Mouse (Mus musculus): Measurements from ENCODE around the gene Tedc2.

The Tedc2 gene

DNA sequence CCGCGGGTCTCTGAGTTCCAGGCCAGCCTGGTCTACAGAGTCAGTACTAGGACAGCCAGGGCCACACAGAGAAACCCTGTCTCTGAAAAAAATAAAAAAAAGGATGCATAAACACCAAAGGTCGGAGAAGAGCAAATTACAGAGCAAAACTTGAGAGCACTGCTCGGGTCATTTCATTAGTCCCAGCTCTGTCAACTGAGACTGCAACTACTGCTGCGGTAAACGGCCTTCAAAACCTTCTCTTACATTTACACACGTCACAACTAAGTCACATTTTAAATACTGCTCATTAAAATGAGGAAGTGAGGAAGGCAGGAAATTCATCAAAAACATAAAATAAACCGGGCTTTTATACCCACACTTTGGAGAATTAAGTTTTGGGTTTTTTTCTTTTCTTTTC is 27.8 kb downstream of the Tedc2 start:
- no peak for DNase-seq

DNA sequence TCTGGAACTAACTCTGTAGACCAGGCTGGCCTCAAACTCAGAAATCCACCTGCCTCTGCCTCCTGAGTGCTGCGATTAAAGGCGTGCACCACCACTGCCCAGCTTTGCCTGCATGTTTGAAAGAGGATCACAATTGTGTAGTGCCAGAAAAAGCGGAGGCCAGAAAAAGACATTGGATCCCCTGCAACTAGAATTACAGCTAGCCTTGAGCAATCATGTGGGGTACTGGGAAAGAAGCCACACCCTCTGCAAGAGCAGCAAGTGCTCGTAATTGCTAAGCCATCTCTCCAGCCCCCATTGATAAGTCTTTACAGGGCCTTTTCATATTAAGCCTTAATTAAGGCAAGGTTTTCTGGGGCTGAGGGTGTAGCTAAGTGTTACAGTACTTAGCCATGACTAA is 29.2 kb downstream of the Tedc2 start:
- DNase-seq, result no peak

GRCm38 (mm10) chr17:24190934-24191333 is 29.7 kb downstream of the Tedc2 start:
- no peak for DNase-seq

DNA sequence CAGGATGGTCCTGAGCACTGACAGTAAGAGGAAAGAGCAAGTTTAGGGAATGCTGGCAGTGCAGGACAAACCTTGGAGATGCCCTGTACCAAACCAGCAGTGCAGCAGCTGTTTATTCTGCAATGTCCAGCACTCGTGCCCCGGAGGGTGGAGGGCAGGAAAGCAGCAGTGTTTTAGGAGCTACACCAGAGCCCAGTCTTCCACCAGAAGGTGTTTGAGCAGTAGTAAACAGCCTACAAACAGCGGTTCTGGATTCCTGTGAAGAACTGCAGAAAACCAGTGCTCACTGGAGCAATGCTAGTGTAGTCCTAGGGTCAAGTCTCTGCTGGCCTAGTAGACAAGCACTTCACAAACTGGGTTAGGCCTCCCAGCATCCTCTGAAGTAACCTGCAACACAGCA is 46.4 kb downstream of the Tedc2 start:
- no peak for DNase-seq

GRCm38 (mm10) chr17:24173423-24173822 is 47.2 kb downstream of the Tedc2 start:
- peak; percentile 78 for DNase-seq

GRCm38 (mm10) chr17:24171738-24172137 is 48.9 kb downstream of the Tedc2 start:
- no peak for DNase-seq

- DNase-seq, result no peak
Measured at GRCm38 (mm10) chr17:24170729-24171128, 49.9 kb downstream of the Tedc2 start.

GRCm38 (mm10) chr17:24170125-24170524 is 50.5 kb downstream of the Tedc2 start:
- no peak for DNase-seq

- DNase-seq, result peak; percentile 96
Measured at GRCm38 (mm10) chr17:24169317-24170065, 51.2 kb downstream of the Tedc2 start, which contains the start of gene Atp6v0c. Gene Atp6v0c (minus strand): TSS chr17:24169702.

GRCm38 (mm10) chr17:24168590-24169277 is 51.9 kb downstream of the Tedc2 start:
- DNase-seq, result peak; percentile 64

- DNase-seq, result no peak
Measured at GRCm38 (mm10) chr17:24167891-24168505, 52.7 kb downstream of the Tedc2 start.

DNA sequence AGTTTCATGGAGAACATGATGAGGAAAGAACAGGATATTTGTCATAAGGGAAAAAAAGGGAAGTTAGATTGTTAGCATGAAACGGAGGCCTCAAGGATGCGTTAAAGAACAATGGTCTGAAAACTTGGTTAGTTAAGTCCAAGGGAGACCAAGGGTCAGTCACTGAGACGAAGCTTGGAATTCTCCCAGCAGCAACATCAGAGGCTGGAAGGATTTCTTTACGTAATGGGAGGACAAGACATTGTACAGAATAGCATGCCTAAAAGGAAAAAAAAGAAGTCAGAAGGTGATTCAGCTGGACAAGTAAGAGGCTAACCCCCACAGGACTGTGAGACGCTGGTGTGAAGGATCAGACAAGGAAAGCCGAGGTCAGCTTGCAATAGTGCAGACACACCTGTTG is 53.5 kb downstream of the Tedc2 start:
- no peak for DNase-seq
